Mouse (Mus musculus) ES-Bruce4 (cell line): Measurements from ENCODE around the gene Mgat5. TPM values are rescaled to one million over a fixed set of nuclear protein-coding genes. Genes with fewer than 3 reads are reported as not detected.

Experiments used
- H3K27ac ChIP-seq: 2 replicates; pipeline ENCODE4 v1.5.1; 2012; ENCODE audit warnings: low read length, inconsistent platforms; ENCODE audit not compliant: insufficient read depth
- H3K27me3 ChIP-seq: 2 replicates; pipeline ENCODE4 v1.6.1; 2012; ENCODE audit warnings: mild to moderate bottlenecking, low read length, inconsistent platforms; ENCODE audit not compliant: control insufficient read depth, poor library complexity, insufficient read depth, severe bottlenecking
- H3K36me3 ChIP-seq: 2 replicates; pipeline ENCODE4 v1.6.1; 2012; ENCODE audit warnings: inconsistent platforms, mild to moderate bottlenecking, low read length, moderate library complexity; ENCODE audit not compliant: control insufficient read depth, poor library complexity, insufficient read depth, severe bottlenecking
- H3K4me1 ChIP-seq: one replicate; pipeline ENCODE4 v1.8.1; 2011; ENCODE audit warnings: low read length; ENCODE audit not compliant: control insufficient read depth, insufficient read depth
- H3K4me3 ChIP-seq: 2 replicates; pipeline ENCODE4 v1.5.1; 2011; ENCODE audit warnings: low read depth, mild to moderate bottlenecking, low read length
- H3K9ac ChIP-seq: 2 replicates; pipeline ENCODE4 v1.6.1; 2012; ENCODE audit warnings: low read depth, mild to moderate bottlenecking, inconsistent platforms; ENCODE audit not compliant: poor library complexity, severe bottlenecking
- H3K9me3 ChIP-seq: replicated peaks from 2 replicates; pipeline ENCODE4 v1.6.1; 2012; ENCODE audit warnings: mild to moderate bottlenecking, low read length, inconsistent platforms; ENCODE audit not compliant: control insufficient read depth, poor library complexity, insufficient read depth, severe bottlenecking
- CTCF ChIP-seq: IDR thresholded peaks from one replicate; pipeline ENCODE4 v1.8.1; 2011; ENCODE audit warnings: low read depth, low read length
- EP300 ChIP-seq: IDR thresholded peaks from 2 replicates; pipeline ENCODE4 v1.6.1; 2011; ENCODE audit warnings: low read depth, low read length; ENCODE audit not compliant: insufficient read depth
- POLR2A ChIP-seq: IDR thresholded peaks from one replicate; pipeline ENCODE4 v1.8.1; 2011; ENCODE audit warnings: low read length; ENCODE audit not compliant: insufficient read depth
- polyA plus RNA-seq: library from polyadenylated mRNA; stranded (reverse); fragments of >200 nt; gene quantifications from 2 replicates; pipeline ENCODE4 v1.2.4, GENCODE M21; 2011; ENCODE audit warnings: low read depth; ENCODE audit not compliant: missing spikeins, insufficient read depth, insufficient read length

Mgat5 gene
- polyA plus RNA-seq, 1 experiment, result 9.9 TPM

GRCm38 (mm10) chr1:127373559-127373958 is 168.7 kb downstream of the Mgat5 start:
- H3K27me3 ChIP-seq, result no peaks in the 10 kb centered on the region

GRCm38 (mm10) chr1:127374157-127374556 is 169.3 kb downstream of the Mgat5 start:
- Histone ChIP-seq H3K9ac (no peak overlapping the region), H3K4me1 (no peaks in the 10 kb centered on the region), H3K27ac (no peak overlapping the region), H3K9me3 (no peaks in the 10 kb centered on the region), H3K27me3 (no peaks in the 10 kb centered on the region), H3K4me3 (no peak overlapping the region), H3K36me3 (no peaks in the 10 kb centered on the region)
- TF ChIP-seq CTCF (no peak), POLR2A (no peak), EP300 (no peak)

More at GRCm38 (mm10) chr1:127373559-127373958, 168.7 kb downstream of the Mgat5 start:
- Histone ChIP-seq H3K9me3 (no peaks in the 10 kb centered on the region), H3K27ac (no peak overlapping the region), H3K4me1 (no peaks in the 10 kb centered on the region), H3K9ac (no peak overlapping the region), H3K36me3 (no peaks in the 10 kb centered on the region), H3K4me3 (no peak overlapping the region)
- TF ChIP-seq EP300 (no peak), CTCF (no peak), POLR2A (no peak)

- Histone ChIP-seq H3K36me3 (peaks cover 4% of the 10 kb centered on the region; the same call in 1 of the 2 replicates), H3K27ac (no peak overlapping the region), H3K27me3 (no peaks in the 10 kb centered on the region), H3K9ac (no peak overlapping the region), H3K4me3 (no peak overlapping the region), H3K4me1 (no peaks in the 10 kb centered on the region), H3K9me3 (no peaks in the 10 kb centered on the region)
- TF ChIP-seq EP300 (no peak), CTCF (no peak), POLR2A (no peak)
These were observed 175.3 kb downstream of the Mgat5 start for GRCm38 (mm10) chr1:127380140-127380539.

GRCm38 (mm10) chr1:127380749-127381501 is 176.1 kb downstream of the Mgat5 start:
- no peak overlapping the region for H3K9ac ChIP-seq
- H3K4me3 ChIP-seq, result no peak overlapping the region
- H3K9me3 ChIP-seq, result no peaks in the 10 kb centered on the region
- H3K27me3 ChIP-seq, result no peaks in the 10 kb centered on the region
- TF ChIP-seq POLR2A, result no peak
- no peak for TF ChIP-seq EP300
- TF ChIP-seq CTCF, result no peak
- H3K27ac ChIP-seq, result no peak overlapping the region
- peaks cover 4% of the 10 kb centered on the region; the same call in 1 of the 2 replicates for H3K36me3 ChIP-seq
- H3K4me1 ChIP-seq, result no peaks in the 10 kb centered on the region

- Histone ChIP-seq H3K27ac (no peak overlapping the region), H3K27me3 (no peaks in the 10 kb centered on the region), H3K9ac (no peak overlapping the region), H3K4me1 (no peaks in the 10 kb centered on the region), H3K9me3 (no peaks in the 10 kb centered on the region), H3K4me3 (no peak overlapping the region), H3K36me3 (peaks cover 4% of the 10 kb centered on the region; the same call in 1 of the 2 replicates)
- TF ChIP-seq POLR2A (no peak), EP300 (no peak), CTCF (no peak)
These were observed 178.3 kb downstream of the Mgat5 start for GRCm38 (mm10) chr1:127383071-127383470.

GRCm38 (mm10) chr1:127387226-127387625 is 182.4 kb downstream of the Mgat5 start:
- Histone ChIP-seq H3K27ac (no peak overlapping the region), H3K36me3 (peaks cover 4% of the 10 kb centered on the region; the same call in 1 of the 2 replicates)
- TF ChIP-seq EP300 (no peak), CTCF (no peak), POLR2A (no peak)

More at GRCm38 (mm10) chr1:127387226-127387625, 182.4 kb downstream of the Mgat5 start:
- Histone ChIP-seq H3K4me3 (no peak overlapping the region), H3K4me1 (no peaks in the 10 kb centered on the region), H3K27me3 (no peaks in the 10 kb centered on the region), H3K9me3 (0 out of 2 replicates have a peak, but pooled peaks cover 3% of the 10 kb centered on the region), H3K9ac (no peak overlapping the region)
